Mouse (Mus musculus): ENCODE data around the gene Clic3.

DNA sequence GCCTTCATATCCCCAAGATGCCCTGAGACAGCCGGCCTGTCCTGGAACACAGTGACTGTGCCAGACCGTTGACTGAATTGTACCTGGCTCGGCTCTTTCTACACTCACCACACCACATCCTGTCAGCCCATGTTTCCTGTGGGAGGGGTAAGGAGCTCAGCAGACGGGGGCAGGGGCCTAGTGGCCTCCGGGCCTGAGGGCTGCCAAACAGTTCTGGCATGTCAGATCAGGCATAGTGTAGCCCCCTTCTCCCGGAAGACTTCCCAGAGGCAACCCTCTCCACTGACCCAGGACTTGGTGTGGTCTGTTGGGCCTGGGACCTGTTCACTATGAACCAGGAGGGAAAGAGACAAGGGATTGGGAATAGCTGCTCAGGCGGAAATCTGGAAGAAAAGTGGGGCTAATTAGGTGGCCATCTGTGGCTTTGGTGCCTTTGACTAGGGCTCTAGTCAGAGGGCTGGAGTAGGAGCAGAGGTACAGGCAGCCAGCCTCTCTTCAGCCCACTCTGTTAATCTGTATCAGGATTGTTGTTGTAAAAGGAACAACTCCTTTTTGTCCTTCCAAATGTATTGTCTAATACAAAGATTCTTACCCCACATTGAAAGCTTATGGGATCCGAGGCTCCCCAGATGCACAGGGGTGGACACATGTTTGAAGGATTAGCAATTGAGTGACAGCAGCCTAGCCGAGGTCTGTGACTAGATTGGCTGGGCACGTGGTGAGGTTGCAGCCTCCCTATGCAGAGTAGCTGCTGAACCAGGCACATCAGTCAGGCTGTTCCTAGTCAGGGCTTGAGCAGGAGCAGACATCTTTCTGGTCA is 9.4 kb downstream of the Clic3 start:
- TF ChIP-seq ZNF384 (IDR thresholded peaks at IDR 0.05; ENCODE audit: low read depth, low read length) (no peak), MAFK (IDR thresholded peaks at IDR 0.05; ENCODE audit: insufficient read depth, low read depth, low read length) (no peak), CHD2 (IDR thresholded peaks at IDR 0.05; ENCODE audit: low read depth, low read length) (no peak)

All from ES-E14 (cell line).